Mouse (Mus musculus) mouse trophoblast stem cell (cell line): ENCODE results near the gene Cenpt.
"Not testable (repeated sequence)": the region's sequence is repeated elsewhere in the genome, so short reads cannot be mapped to it uniquely, and the experiment has no call there.

Experiments
- in situ Hi-C, 2 experiments: fragments of 300-500 bp; cut with MseI, MboI; formaldehyde crosslinking; loops; 2 replicates in 1 of 2; 3 replicates in 1 of 2; pipeline ENCODE4 v1.15.1; 2025

Gene Cenpt

DNA sequence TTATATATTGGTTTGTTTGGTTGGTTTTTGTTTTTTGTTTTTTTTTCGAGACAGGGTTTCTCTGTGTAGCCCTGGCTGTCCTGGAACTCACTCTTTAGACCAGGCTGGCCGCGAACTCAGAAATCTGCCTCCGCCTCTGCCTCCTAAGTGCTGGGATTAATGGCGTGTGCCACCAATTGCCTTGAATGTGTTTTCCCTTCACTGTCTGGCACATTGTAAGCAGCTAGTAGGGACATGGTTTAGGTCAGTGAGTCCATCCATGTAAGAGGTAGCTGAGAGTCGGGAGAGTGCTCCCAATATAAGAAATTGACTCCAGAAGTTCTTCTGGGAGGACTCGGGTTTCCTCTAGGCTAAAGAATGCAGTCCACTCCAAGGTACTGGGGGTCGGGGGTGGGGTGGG is 1.2 kb upstream of the Cenpt start:
- in situ Hi-C loops = no loop called here

DNA sequence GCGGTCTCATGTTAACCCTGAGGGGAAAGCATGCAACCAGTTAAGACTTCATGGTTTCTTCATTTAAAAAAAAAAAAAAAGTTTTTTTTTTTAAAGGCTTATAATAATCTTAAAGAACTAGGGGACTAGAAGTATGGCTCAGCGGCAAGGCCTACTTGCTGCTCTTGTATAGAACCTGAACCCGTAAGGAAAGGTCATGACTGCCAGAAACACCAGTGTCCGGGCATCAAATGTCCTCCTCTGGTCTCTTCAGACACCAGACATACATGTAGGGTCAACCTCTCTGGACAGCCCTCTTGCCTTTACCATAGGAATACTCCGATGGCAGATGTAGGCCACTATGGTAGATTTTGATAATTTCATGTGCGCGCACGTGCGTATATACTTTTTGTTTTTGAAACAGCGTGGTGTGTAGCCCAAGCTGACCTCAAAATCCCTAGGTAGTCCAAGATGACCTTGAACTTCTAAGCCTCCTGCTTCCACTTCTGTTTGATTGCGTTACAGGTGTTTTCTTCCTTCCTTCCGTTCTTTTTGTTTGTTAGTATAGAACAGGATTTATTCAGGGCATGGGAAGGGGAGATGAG is 840 bp downstream of the Cenpt start:
- in situ Hi-C loops = no loop called here

DNA sequence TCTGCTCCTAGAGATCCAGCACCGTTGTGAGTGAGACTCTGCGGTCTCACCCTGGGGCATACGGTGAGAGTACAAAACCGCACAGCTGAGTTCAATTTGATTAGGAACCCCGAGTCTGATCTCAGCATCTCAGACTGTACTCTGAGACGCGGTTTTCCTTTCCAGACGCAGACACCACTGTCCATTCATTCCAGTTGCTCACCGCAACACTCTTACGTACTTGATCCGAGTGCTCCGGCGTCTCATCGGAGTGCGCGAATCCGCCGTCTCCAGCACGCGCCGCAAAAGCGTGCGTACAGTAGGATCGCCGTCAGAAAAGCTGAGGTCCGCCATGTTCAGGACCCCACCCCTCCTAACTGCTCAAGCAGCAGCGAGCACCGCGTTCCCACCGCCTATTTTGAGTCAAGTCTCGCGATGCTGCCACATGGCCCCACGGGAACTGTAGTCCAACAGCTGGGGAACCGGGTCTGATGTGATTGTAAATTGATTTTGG is 1.4 kb downstream of the Cenpt start:
- in situ Hi-C loops = no loop called here

GRCm38 (mm10) chr8:105850611-105851010 is 2.5 kb downstream of the Cenpt start:
- in situ Hi-C loops = no loop called here

DNA sequence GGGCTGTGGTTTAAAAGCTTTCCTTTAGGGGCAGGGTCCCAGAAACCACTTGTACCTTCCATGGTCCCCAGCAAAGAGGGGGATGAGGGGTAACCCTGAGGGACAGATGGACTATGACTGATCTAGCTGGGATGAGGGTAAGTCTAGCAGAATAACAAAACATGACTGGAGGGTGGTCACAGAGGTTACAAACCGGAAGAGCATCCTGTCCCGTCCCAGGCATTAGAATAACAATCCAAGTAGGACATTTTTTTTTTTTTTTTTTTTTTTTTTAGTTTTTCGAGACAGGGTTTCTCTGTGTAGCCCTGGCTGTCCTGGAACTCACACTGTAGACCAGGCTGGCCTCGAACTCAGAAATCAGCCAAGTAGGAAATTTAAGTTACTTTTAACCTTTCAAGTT is 3.1 kb downstream of the Cenpt start:
- in situ Hi-C loops = no loop called here

DNA sequence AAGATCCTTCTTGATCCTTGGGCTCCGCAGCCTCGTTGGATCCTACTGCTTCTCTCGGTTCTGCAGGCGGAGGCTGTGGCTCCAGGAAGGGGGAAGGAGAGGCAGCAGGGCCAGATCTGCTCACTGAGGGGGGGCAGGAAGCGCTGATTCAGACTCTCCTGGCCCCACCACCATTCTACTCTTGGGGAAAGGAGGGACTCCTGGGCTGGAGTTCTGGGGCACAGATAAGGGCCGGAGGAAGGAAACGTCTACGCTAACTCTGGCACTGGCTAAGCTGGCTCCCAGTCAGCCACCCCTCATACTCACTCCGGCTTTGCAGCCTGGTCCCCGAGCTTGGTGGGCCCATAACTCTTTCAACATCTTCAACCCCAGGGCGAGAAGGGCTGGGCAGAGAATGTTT is 6.4 kb downstream of the Cenpt start:
- in situ Hi-C loops = no loop called here

DNA sequence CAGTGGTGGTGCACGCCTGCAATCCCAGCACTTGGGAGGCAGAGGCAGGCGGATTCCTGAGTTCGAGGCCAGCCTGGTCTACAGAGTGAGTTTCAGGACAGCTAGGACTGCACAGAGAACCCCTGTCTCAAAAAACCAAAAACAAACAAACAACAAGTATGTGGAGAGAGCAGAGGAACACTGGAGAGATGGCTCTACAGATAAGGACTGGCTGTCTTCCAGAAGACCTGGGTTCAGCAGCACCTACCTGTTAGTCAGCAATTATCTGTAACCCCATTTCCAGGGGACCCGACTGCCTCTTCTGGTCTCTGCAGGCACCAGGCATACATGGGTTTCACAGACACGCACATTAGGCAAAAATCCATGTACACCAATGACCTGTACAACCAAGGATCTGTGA is 13.9 kb downstream of the Cenpt start:
- in situ Hi-C loops = no loop called here

GRCm38 (mm10) chr8:105836991-105837390 is 16.1 kb downstream of the Cenpt start:
- in situ Hi-C loops = no loop called here

- in situ Hi-C loops = no loop called here
Measured at GRCm38 (mm10) chr8:105835318-105835717, 17.8 kb downstream of the Cenpt start.

DNA sequence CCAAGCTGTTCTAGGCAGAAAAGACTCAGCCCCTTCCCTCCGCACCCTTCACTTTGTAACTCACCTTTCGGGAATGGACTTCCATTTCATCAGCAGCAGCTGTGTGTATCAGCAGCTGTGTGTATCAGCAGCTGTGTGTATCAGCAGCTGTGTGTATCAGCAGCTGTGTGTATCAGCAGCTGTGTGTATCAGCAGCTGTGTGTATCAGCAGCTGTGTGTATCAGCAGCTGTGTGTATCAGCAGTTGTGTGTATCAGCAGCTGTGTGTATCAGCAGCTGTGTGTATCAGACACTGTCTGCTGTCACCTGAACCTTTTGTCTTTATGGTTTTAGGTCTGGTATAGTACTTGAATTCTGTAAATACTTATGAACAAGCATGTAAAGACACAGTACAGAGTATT is 19.3 kb downstream of the Cenpt start:
- in situ Hi-C loops = not testable (repeated sequence)

DNA sequence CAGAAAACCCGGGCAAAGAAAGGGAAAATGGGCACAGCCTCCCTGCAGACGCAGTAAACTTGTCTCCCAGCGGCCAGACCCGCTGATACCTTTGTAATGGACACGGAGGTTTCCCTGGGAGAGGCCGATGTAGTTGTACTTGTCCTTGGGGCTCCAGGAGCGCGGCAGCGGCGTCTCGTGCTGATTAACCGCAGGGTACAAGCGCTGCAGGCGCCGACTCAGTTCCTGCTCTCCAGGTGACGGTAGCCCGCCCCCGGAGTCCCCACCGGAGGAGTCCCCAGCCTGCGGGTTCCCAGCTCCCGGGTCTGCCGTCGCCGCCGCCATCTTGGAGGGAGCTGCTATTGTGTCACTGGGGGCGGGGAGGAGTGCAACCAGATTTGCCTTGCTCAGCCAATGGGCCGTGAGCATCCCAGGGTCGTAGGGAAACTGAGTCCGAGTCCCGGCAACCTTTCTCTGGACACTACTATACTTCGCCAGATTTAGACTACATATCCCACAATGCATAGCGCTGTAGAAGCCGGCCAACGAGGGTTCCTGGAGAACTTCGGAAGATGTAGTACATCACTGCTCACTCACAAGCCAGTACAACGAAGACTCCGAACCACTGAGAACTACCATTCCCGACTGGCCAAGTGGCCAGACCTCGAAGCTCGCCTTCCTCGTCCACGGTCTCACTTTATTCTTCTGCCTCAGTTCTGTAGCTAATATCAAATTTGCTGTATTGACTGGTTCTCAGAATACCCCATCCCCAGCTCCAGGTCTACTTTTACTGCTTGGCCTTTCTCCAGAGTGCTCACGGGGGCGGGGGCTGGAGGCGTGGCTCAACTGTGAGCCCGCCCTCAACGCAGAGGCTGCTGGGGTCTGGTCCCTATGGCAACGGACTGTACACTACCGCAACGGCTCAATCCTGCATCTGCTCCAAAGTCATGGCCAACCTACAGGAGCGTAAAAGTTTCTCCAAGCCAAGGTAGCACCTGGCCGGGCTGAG is 25.9 kb downstream of the Cenpt start, which contains the start of the genes Ranbp10 and Tsnaxip1:
Gene Ranbp10, minus strand, starts transcription at position 490 of the 988 bp plus-strand sequence.
Gene Tsnaxip1, plus strand, starts transcription at position 871 of the 988 bp plus-strand sequence.
- in situ Hi-C loops = no loop called here

GRCm38 (mm10) chr8:105826379-105826778 is 26.7 kb downstream of the Cenpt start:
- in situ Hi-C loops = no loop called here

GRCm38 (mm10) chr8:105825506-105825905 is 27.6 kb downstream of the Cenpt start:
- in situ Hi-C loops = no loop called here

- in situ Hi-C loops = no loop called here
Measured at GRCm38 (mm10) chr8:105820925-105821324, 32.2 kb downstream of the Cenpt start.

- in situ Hi-C loops = no loop called here
Measured at GRCm38 (mm10) chr8:105819659-105820058, 33.4 kb downstream of the Cenpt start.

- in situ Hi-C loops = no loop called here
Measured at GRCm38 (mm10) chr8:105813241-105813640, 39.8 kb downstream of the Cenpt start.

DNA sequence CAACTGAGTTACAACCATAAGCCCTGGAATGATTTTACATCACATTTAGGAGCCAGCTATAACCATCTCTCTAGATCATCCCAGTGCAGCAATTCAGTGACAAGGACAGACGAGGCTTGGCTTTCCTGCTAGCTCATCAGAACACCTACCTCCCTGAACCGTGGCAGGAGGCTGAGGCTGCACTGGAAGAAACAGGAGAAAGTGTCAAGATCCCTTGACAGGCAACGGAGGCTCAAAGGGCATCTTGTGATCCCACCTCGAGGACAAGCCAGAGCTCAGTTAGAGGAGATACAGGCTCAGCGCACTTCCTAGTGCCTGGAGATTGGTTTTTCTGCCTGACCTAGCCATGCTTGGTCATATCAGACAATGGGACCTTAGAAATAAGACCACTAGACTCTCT is 40.6 kb downstream of the Cenpt start:
- in situ Hi-C loops = no loop called here

DNA sequence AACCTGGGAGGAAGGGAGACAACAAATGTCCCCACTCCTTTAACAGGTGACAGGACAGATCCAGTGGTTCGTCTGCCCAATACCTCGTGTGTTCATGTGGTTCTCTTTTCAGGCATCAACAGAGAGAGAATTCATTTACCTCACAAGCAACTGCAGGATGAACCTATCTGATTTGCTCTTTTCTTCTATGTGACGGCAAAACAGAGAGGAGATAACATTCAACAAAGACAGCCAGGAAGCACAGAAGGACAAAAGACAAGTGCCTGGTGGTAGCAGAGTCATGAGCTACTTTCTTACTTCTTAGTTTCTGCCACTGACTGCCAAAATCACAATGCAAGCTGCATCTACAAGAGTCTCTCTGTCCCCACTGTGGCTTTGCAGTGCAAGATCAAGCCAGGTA is 41.5 kb downstream of the Cenpt start:
- in situ Hi-C loops = no loop called here

GRCm38 (mm10) chr8:105811061-105811460 is 42.0 kb downstream of the Cenpt start:
- in situ Hi-C loops = no loop called here

DNA sequence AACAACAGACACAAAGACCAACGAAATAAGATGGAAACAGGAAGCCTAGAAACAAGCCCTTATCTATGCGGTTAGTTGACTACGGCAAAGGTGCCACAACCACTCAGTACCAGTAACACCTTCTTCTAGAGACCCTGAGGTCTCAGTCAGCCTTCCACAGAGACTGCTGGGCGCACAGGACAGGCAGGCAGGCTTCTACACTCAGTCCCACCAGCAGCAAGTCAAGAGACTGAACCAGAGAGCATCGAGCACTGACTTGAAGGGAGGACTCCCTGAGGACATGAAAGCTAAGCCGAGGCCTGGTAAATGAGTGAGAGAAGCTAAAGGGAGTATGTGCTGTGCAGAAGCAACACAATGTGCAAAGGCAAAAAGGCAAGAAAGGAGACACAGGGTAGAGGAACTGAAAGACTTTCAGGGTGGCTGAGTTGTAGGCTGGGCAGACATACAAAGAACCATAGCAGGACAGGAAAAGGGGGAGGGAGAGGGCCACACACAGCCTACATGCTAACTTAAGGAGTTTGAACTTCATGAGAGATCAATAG is 42.8 kb downstream of the Cenpt start:
- in situ Hi-C loops = no loop called here

GRCm38 (mm10) chr8:105808480-105808879 is 44.6 kb downstream of the Cenpt start:
- in situ Hi-C loops = no loop called here

DNA sequence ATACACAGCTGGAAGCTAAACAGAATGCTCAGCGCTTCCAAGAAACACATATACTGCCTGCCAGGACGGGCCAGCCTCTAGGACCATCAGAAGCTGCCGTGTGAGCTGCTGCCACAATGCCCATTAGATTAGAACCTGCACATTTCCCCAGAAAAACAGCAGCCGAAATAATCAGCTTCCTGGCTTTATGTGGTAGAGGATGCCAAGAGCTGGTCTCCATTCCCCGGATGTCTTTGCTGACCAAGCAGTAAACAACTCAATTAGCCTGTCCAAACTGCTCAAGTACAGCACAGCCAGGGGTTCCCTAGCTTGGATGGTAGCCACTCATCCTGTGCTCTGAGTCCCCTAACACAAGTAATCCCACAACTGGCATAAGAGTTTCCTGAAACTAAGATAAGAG is 45.3 kb downstream of the Cenpt start:
- in situ Hi-C loops = no loop called here
